Mouse (Mus musculus) forelimb bud, embryonic 11.5 days (tissue): ENCODE results near the gene Acod1.

ENCODE experiments used
- DNase-seq: peaks from one replicate; pipeline ENCODE4 v3.0.0-alpha.2; 2012; ENCODE audit warnings: low read depth, low spot score

Acod1 gene

GRCm38 (mm10) chr14:103102246-103102645 is 55.5 kb downstream of the Acod1 start:
- no peak for DNase-seq

- DNase-seq = no peak
These were observed 56.1 kb downstream of the Acod1 start for GRCm38 (mm10) chr14:103102731-103103335.
